Mouse (Mus musculus) intestine, embryonic 16.5 days (tissue): ENCODE measurements around the gene L1td1. TPM values are rescaled to one million over a fixed set of nuclear protein-coding genes. Genes with fewer than 3 reads are reported as not detected.
A peak's percentile ranks its signal among the peaks of the same experiment; 100 is the strongest.

ENCODE experiments used
- ATAC-seq: fragments of 200-750 bp; cut with Nextera tagmentation; 2 replicates; pipeline ENCODE4 v1.8.0; 2017; ENCODE audit warnings: moderate TSS enrichment, moderate library complexity
- H3K27ac ChIP-seq: fragments of 300-500 bp; sonication (generic); 2 replicates; pipeline ENCODE4 v1.5.1; 2014; ENCODE audit warnings: mild to moderate bottlenecking, low read length
- H3K27me3 ChIP-seq: fragments of 300-500 bp; sonication (generic); replicated peaks from 2 replicates; pipeline ENCODE4 v1.6.1; 2014; ENCODE audit warnings: low read length, control low read depth, mixed read lengths; ENCODE audit not compliant: control insufficient read depth, insufficient read depth
- H3K36me3 ChIP-seq: fragments of 300-500 bp; sonication (generic); 2 replicates; pipeline ENCODE4 v1.6.1; 2014; ENCODE audit warnings: low read length, control low read depth; ENCODE audit not compliant: control insufficient read depth, insufficient read depth
- H3K4me1 ChIP-seq: fragments of 300-500 bp; sonication (generic); 2 replicates; pipeline ENCODE4 v1.6.1; 2014; ENCODE audit warnings: low read length, control low read depth, mixed read lengths; ENCODE audit not compliant: control insufficient read depth, insufficient read depth
- H3K4me2 ChIP-seq: fragments of 300-500 bp; sonication (generic); 2 replicates; pipeline ENCODE4 v1.6.1; 2014; ENCODE audit warnings: low read depth, low read length, control low read depth
- H3K4me3 ChIP-seq: fragments of 300-500 bp; sonication (generic); 2 replicates; pipeline ENCODE4 v1.5.1; 2014; ENCODE audit warnings: mild to moderate bottlenecking, low read length
- H3K9ac ChIP-seq: fragments of 300-500 bp; sonication (generic); 2 replicates; pipeline ENCODE4 v1.6.1; 2014; ENCODE audit warnings: low read depth, low read length
- H3K9me3 ChIP-seq: fragments of 300-500 bp; sonication (generic); 2 replicates; pipeline ENCODE4 v1.6.1; 2016; ENCODE audit warnings: low read length, control low read depth; ENCODE audit not compliant: control insufficient read depth
- WGBS: fragments of 180-500 bp; shearing (Covaris S2); extraction: QIAGEN DNeasy Blood & Tissue Kit; methylation state at CpG from one replicate; pipeline ENCODE4 v1.1.7; 2014; 5-methylcytosine and 5-hydroxymethylcytosine counted together
- polyA plus RNA-seq: library from polyadenylated mRNA; unstranded; fragments of >200 nt; fragmentation: Nextera tagmentation; extraction: Ambion mirVana; gene quantifications from 2 replicates; pipeline ENCODE4 v1.2.1, GENCODE M21; 2015

L1td1 gene
- 0.10 and 0.24 TPM in 2 replicates for polyA plus RNA-seq

DNA sequence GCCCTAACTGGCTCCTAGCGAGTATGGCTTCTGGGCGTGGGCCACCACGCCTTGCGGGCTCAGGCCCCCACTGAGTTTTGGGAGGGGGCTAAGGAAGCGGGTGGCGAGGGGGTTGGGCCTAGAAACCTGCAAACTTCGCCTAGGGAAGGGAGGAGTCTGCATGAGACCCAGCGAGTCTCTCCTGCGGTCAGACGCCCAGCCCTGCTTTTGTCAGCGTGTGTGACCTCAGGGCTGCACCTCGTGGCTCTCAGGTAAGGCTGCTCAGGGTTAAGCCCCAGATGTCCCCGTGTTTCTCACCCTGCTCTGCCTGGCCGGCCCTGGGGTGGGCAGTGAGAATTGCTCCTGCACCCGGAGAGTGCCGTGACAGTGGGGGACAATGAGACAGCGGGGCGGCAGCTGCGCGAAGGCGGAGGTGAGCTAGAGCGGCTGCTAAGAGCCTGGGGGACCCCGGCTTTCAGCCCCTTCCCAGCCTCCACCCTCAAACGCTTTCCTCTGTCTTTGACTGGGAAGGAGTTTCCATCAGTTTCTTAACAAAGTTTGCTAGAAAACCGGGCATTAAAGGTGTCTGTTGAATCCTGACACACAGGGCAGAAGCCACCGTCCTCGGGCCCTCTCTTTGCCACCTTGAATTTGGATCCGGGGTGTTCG lies at the start of gene L1td1:
Gene L1td1, plus strand, starts transcription at position 145 of the 648 bp plus-strand sequence.
- ATAC-seq, result peak; percentile 55
- Histone ChIP-seq H3K36me3 (no peaks in the 10 kb centered on the region), H3K27me3 (0 out of 2 replicates have a peak, but pooled peaks cover 4% of the 10 kb centered on the region), H3K9ac (peak within 1 kb of the TSS; percentile 41; the same call in 1 of the 2 replicates), H3K9me3 (no peaks in the 10 kb centered on the region), H3K4me3 (peak within 1 kb of the TSS; percentile 28), H3K4me2 (peak within 1 kb of the TSS; percentile 54), H3K27ac (no peak within 1 kb of the TSS), H3K4me1 (peaks cover 11% of the 10 kb centered on the region)
- WGBS, result 16% methylated on average over 29 of the region's 29 CpGs

DNA sequence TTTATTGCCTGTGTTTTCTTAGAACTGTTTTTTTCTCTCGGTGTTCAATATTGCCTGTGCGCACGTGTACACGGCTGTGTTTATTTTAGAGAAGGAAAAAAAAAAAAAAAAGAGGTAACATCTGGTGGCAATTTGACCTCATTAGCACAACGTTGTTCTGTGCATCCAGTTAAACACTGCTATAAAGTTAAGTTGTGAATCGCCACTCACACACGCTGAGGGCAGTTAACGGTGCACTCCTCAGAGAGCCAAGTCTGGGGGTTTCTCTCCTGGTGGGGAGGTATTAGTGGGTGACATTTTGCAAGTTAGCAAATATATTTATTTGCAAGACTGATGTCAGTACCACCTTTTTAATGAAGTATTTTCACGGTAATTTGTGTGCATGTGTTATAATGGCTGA lies 49.0 kb upstream of the L1td1 start:
- Histone ChIP-seq H3K4me2 (no peak overlapping the region), H3K9ac (no peak overlapping the region), H3K9me3 (no peaks in the 10 kb centered on the region), H3K27me3 (no peaks in the 10 kb centered on the region), H3K4me1 (no peaks in the 10 kb centered on the region), H3K36me3 (no peaks in the 10 kb centered on the region), H3K4me3 (no peak overlapping the region), H3K27ac (no peak overlapping the region)
- whole genome bisulfite sequencing, result 58% methylated on average over 9 of the region's 9 CpGs
- ATAC-seq, result no peak

DNA sequence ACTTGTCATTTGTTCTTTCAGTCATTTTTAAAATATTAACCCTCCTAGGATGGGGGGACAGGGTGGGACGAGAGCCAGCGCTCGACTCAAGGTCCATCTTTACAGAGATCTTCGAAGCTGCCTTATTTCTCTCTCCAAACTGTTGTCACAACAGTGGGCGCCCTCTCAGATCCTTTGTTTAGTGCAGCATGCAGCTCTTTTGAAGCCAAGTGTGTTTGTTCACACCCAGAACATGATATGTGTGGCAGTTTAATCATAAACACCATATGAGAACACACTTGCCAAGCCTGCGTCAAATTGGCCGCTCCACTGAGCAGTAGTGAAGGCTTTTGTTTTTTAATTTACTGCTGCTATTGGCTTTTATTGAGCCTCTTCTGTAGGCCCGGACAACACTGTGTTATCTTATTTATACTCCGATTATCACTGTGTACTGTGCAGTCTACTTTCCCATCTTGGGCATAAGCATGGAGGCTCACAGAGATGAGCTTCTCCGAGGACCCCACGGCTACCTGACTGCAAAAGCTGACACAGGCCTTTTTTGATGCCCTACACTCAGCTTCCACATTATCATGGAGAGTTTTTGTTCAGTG lies 39.8 kb upstream of the L1td1 start:
- Histone ChIP-seq H3K4me2 (no peak overlapping the region), H3K36me3 (peaks cover 7% of the 10 kb centered on the region), H3K9ac (no peak overlapping the region), H3K27me3 (no peaks in the 10 kb centered on the region), H3K9me3 (no peaks in the 10 kb centered on the region; the same call in 1 of the 2 replicates), H3K4me1 (no peaks in the 10 kb centered on the region), H3K27ac (no peak overlapping the region), H3K4me3 (no peak overlapping the region)
- ATAC-seq, result no peak
- WGBS, result 81% methylated on average over 11 of the region's 11 CpGs

DNA sequence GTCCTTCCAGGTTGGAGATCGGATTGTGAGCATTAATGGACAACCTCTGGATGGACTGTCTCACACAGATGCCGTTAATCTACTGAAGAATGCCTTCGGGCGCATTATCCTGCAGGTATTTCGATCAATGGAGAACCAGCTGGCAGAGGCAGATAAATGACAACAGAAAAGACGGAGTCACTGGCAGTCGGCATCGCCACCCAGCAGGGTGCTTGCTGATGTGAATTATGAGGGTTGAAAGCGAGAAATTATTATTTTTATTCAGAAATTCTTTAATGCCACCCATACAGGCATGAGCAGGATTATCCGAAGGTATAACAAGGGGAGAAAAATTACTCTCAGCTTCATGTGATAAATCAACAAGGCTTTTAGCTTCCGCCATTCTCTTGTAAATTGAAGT lies 38.4 kb upstream of the L1td1 start:
- no peak for ATAC-seq

DNA sequence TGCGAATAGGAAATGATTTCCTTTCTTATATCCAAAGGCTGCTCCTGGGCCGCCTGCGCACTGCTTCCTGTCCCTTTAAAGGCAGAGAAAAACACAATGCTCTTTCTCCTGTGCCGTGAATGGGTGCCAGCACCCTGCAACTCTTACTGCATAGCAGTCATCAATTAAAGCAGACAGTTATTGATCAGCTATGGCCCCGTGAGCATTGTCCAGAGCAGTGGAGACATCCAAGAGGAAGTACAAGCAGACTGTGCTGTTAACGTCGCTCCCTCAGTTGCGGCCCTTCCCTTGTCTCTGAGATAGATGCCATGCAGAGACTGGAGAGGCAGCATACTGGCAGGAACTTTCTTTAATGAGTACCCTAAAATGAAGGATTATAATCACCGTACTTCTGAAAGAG lies 38.0 kb upstream of the L1td1 start:
- peaks cover 7% of the 10 kb centered on the region for H3K36me3 ChIP-seq
- H3K27me3 ChIP-seq, result no peaks in the 10 kb centered on the region

More for the DNA sequence above, 38.4 kb upstream of the L1td1 start:
- Histone ChIP-seq H3K9ac (no peak overlapping the region), H3K4me1 (no peaks in the 10 kb centered on the region), H3K4me3 (no peak overlapping the region), H3K36me3 (peaks cover 7% of the 10 kb centered on the region), H3K4me2 (no peak overlapping the region), H3K9me3 (no peaks in the 10 kb centered on the region; the same call in 1 of the 2 replicates), H3K27ac (no peak overlapping the region), H3K27me3 (no peaks in the 10 kb centered on the region)
- WGBS, result 85% methylated on average over 11 of the region's 11 CpGs

DNA sequence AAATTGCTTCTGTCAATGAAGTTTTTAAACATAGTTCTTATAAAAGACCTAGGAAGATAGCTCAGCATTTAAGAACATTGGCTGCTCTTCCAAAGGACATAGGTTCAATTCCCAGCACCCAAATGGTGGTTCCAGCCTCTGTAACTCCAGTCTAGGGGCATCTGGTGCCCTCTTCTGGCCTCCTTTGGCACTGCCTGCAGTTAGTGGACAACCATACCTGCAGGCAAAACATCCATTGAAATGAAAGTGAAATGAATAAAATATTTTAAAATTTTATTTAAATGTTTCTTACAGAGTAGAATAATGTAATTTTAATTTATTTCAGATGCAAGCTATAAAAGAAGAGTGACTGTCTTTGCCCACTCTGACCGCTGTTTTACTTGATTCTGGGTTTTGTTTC lies 36.5 kb upstream of the L1td1 start:
- no peak for ATAC-seq
- Histone ChIP-seq H3K36me3 (peaks cover 7% of the 10 kb centered on the region), H3K9ac (no peak overlapping the region), H3K9me3 (no peaks in the 10 kb centered on the region; the same call in 1 of the 2 replicates), H3K4me1 (0 out of 2 replicates have a peak, but pooled peaks cover 4% of the 10 kb centered on the region), H3K27me3 (no peaks in the 10 kb centered on the region), H3K4me3 (no peak overlapping the region), H3K4me2 (no peak overlapping the region), H3K27ac (no peak overlapping the region)
- WGBS, result 95% methylated on average over 1 of the region's 1 CpGs

More for the DNA sequence above, 38.0 kb upstream of the L1td1 start:
- no peak overlapping the region for H3K27ac ChIP-seq
- ATAC-seq, result no peak
- no peaks in the 10 kb centered on the region; the same call in 1 of the 2 replicates for H3K9me3 ChIP-seq
- H3K4me3 ChIP-seq, result no peak overlapping the region
- H3K9ac ChIP-seq, result no peak overlapping the region
- WGBS, result 79% methylated on average over 9 of the region's 9 CpGs
- 0 out of 2 replicates have a peak, but pooled peaks cover 3% of the 10 kb centered on the region for H3K4me1 ChIP-seq
- no peak overlapping the region for H3K4me2 ChIP-seq

DNA sequence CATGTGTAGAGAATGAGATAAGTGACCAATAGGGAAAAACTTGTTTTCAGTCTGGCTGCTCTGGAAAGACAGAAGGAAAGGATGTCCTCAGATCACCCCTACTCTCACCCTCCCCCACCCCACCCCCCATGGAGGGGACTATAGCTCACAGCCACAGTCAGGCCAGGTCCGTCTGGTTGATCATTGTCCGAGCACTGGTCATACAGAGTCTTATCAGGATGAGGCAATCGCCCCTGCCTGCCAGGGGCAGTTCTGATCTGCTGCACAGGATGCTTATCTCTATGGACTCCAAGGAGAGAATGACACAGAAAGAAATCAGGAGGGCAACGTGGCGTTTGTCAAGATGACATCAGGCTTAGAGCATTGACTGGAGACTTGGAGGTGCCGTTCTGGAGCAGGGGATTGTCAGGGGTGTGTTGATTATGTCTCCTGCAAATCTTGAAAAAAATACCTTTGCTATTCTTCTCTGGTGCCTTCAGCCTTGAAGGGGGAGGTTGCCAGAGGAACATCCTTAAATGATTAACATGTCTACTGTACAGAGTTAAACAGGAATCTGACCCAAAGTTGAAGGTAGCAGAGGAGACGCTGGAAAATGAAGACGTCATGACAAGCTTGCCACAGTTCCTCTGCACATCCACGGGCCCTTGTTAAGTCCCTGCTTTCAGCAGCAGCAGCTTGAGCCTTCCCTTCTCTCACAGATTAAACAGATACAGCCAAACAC lies 32.9 kb upstream of the L1td1 start:
- H3K36me3 ChIP-seq, result peaks cover 7% of the 10 kb centered on the region
- H3K4me1 ChIP-seq, result 0 out of 2 replicates have a peak, but pooled peaks cover 4% of the 10 kb centered on the region
- H3K9ac ChIP-seq, result no peak overlapping the region
- H3K27me3 ChIP-seq, result no peaks in the 10 kb centered on the region
- no peak overlapping the region for H3K4me3 ChIP-seq
- H3K4me2 ChIP-seq, result no peak overlapping the region
- no peak overlapping the region for H3K27ac ChIP-seq
- H3K9me3 ChIP-seq, result no peaks in the 10 kb centered on the region; the same call in 1 of the 2 replicates
- 31% methylated on average over 9 of the region's 9 CpGs for WGBS
- peak; percentile 75 for ATAC-seq

DNA sequence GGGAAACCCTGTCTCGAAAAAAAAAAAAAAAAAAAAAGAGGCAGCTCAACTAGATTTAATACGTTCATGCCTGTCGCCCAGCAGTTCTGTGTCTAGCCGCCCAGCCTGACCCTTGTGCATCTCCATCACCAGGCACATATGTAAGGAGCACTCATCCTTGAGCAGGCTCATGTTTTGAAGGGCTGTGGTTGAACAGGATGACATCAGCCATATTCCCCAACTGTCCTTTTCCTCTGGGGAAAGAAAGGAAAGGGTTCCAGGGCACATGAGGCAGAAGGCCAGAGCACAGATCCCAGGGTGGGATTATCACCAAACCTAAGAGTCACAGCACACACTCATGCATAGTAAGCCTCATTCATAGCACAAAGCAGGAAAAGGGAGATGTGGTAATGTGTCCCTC lies 28.6 kb upstream of the L1td1 start:
- no peak overlapping the region for H3K9ac ChIP-seq
- WGBS, result 80% methylated on average over 4 of the region's 4 CpGs
- ATAC-seq, result no peak

DNA sequence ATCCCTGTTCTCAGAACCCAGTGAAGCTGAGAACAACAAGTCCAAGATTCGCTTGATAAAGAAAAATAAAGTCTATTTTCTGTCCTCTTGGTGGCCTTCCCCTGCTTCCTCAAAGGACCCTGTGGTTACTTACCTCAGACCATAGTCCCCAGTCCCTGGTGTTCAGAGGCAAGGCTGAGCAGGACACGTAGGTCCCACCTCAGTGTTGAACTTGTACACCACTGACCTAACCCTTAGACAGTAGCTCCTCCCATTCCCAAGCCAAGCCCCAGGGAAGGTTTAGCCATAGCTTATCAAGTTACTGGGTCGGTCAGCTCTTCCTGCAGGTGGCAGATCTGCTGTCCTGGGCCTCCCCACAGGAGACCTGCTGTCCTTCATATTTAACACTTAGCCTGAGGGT lies 27.6 kb upstream of the L1td1 start:
- 67% methylated on average over 3 of the region's 3 CpGs for WGBS
- no peak for ATAC-seq
- Histone ChIP-seq H3K27me3 (no peaks in the 10 kb centered on the region), H3K9ac (no peak overlapping the region), H3K36me3 (no peaks in the 10 kb centered on the region), H3K4me2 (no peak overlapping the region), H3K4me3 (no peak overlapping the region), H3K27ac (no peak overlapping the region), H3K4me1 (no peaks in the 10 kb centered on the region), H3K9me3 (no peaks in the 10 kb centered on the region)

More for the DNA sequence above, 28.6 kb upstream of the L1td1 start:
- Histone ChIP-seq H3K27ac (no peak overlapping the region), H3K9me3 (no peaks in the 10 kb centered on the region), H3K4me3 (no peak overlapping the region), H3K27me3 (no peaks in the 10 kb centered on the region), H3K4me1 (0 out of 2 replicates have a peak, but pooled peaks cover 4% of the 10 kb centered on the region), H3K36me3 (no peaks in the 10 kb centered on the region), H3K4me2 (no peak overlapping the region)
